Mouse (Mus musculus) testis, adult 10 weeks (tissue): ENCODE results near the gene Olfr447. TPM values are rescaled to one million over a fixed set of nuclear protein-coding genes. Genes with fewer than 3 reads are reported as not detected.

ENCODE experiments used
- polyA plus RNA-seq: library from polyadenylated mRNA; stranded (reverse); fragments of 350-450 nt; fragmentation: Illumina TruSeq; extraction: RNeasy Lipid Tissue Mini Kit (QIAGEN cat#74804); gene quantifications from one replicate; pipeline ENCODE4 v1.2.3, GENCODE M21; 2014; ENCODE audit warnings: low read depth, low replicate concordance

Olfr447 gene
- not detected for polyA plus RNA-seq

GRCm38 (mm10) chr6:42908578-42908977 is at the start of gene Olfr447:
TSS of gene Olfr447 (plus strand) at chr6:42908878.

GRCm38 (mm10) chr6:42890141-42890540 is 18.5 kb upstream of the Olfr447 start, which contains the start of gene Olfr448:
TSS of gene Olfr448 (plus strand) at chr6:42890441.

GRCm38 (mm10) chr6:42921077-42921476 is 12.4 kb downstream of the Olfr447 start, which contains the start of gene Olfr446:
TSS of gene Olfr446 (plus strand) at chr6:42921377.

GRCm38 (mm10) chr6:42948767-42949166 is 40.1 kb downstream of the Olfr447 start, which contains the start of gene Olfr444:
TSS of gene Olfr444 (plus strand) at chr6:42949067.

Other genes starting within 250 kb of the Olfr447 start
- gene Tcaf1, start 198.8 kb upstream of the Olfr447 start, polyA plus RNA-seq, result 2.5 TPM
- gene Olfr453, start 169.5 kb upstream of the Olfr447 start, polyA plus RNA-seq, result not detected
- gene Olfr38, start 152.5 kb upstream of the Olfr447 start, polyA plus RNA-seq, result not detected
- gene Olfr452, start 123.8 kb upstream of the Olfr447 start, polyA plus RNA-seq, result not detected
- gene Olfr450, start 96.9 kb upstream of the Olfr447 start, polyA plus RNA-seq, result not detected
- not detected for gene Olfr449, start 74.5 kb upstream of the Olfr447 start, polyA plus RNA-seq
- not detected for gene Olfr448, start 18.4 kb upstream of the Olfr447 start, polyA plus RNA-seq
- not detected for gene Olfr446, start 12.5 kb downstream of the Olfr447 start, polyA plus RNA-seq
- gene Olfr444, start 40.2 kb downstream of the Olfr447 start, polyA plus RNA-seq, result not detected
- gene Olfr441, start 197.5 kb downstream of the Olfr447 start, polyA plus RNA-seq, result not detected
- 0.20 TPM for gene Olfr237-ps1, start 237.7 kb downstream of the Olfr447 start, polyA plus RNA-seq